Mouse (Mus musculus): ENCODE measurements around the gene Smagp. TPM values are rescaled to one million over a fixed set of nuclear protein-coding genes. Genes with fewer than 3 reads are reported as not detected.

The Smagp gene
- polyA plus RNA-seq, 1 experiment from 2014 or later: 1.7 TPM

DNA sequence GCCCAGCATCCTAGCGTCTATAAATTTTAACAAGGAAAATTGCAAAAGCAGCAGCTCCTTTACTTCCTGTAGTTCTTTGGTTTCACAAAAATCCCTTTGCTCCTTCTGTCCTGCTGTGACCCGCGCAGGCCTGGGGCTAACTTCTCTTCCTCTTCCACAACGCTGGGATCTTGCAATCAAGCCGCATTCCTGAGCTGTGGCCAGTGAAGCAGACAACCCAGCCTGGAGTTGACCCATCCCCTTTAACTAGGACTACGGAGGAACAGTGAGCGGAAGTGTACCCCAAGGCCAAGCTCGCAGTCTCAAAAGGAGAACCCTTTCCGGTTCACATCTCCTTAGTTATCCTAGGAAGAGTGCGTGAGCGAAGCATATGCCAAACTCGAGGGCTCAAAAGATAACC, 41.8 kb upstream of the Smagp start:
- Histone ChIP-seq H3K36me3 (ENCODE audit: control insufficient read depth, insufficient read depth, low read length) (no peaks in the 10 kb centered on the region), H3K9me3 (ENCODE audit: control insufficient read depth, low read length) (no peaks in the 10 kb centered on the region), H3K4me1 (ENCODE audit: control insufficient read depth, insufficient read depth, low read length) (no peaks in the 10 kb centered on the region), H3K4me2 (ENCODE audit: low read depth, low read length) (no peak overlapping the region), H3K9ac (replicated peaks; ENCODE audit: low read depth, low read length) (no peak overlapping the region), H3K27me3 (ENCODE audit: control insufficient read depth, insufficient read depth, low read length) (no peaks in the 10 kb centered on the region), H3K4me3 (ENCODE audit: low read depth, low read length) (no peak overlapping the region), H3K27ac (ENCODE audit: low read depth, low read length) (no peak overlapping the region)
- no peak for ATAC-seq (ENCODE audit: low read depth)
- WGBS: 81% methylated on average over 12 of the region's 12 CpGs

DNA sequence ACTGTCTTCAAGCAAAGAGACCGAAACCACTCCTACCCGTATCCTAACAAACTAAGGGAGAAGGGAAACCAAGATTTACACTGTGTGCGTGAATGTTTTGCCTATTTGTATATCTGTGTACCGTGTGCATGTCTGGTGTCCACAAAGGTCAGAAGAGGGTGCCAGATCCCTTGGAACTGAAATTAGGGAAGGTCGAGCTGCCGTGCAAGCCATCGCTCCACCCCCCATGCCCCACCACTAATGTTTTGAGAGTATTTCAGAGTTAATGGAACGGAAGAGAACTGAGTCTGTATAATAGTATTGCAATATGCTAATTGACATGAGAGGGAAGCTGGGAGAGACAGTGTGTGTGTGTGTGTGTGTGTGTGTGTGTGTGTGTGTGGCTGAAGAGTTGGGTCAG, 40.9 kb upstream of the Smagp start:
- Histone ChIP-seq H3K4me2 (ENCODE audit: low read depth, low read length) (no peak overlapping the region), H3K36me3 (ENCODE audit: control insufficient read depth, insufficient read depth, low read length) (no peaks in the 10 kb centered on the region), H3K4me1 (ENCODE audit: control insufficient read depth, insufficient read depth, low read length) (no peaks in the 10 kb centered on the region), H3K4me3 (ENCODE audit: low read depth, low read length) (no peak overlapping the region), H3K27ac (ENCODE audit: low read depth, low read length) (no peak overlapping the region), H3K9me3 (ENCODE audit: control insufficient read depth, low read length) (no peaks in the 10 kb centered on the region), H3K9ac (replicated peaks; ENCODE audit: low read depth, low read length) (no peak overlapping the region), H3K27me3 (ENCODE audit: control insufficient read depth, insufficient read depth, low read length) (no peaks in the 10 kb centered on the region)
- 70% methylated on average over 8 of the region's 8 CpGs for WGBS
- no peak for ATAC-seq (ENCODE audit: low read depth)

DNA sequence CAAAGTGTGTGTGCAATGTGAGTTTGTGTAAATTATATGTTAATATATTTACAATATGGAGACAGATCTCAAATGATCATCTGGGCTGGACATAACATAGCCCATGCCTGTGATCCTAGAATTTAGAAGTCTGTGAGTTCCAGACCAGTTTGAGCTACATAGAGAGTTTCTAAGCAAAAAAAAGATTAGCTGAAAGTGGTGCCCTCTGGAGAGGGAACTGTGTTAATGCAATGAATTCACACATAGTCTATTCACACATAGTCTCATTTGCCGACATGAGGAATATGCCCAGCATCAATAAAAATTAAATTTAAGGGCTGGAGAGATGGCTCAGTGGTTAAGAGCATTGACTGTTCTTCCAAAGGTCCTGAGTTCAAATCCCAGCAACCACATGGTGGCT, 39.8 kb upstream of the Smagp start:
- Histone ChIP-seq H3K36me3 (ENCODE audit: control insufficient read depth, insufficient read depth, low read length) (no peaks in the 10 kb centered on the region), H3K27ac (ENCODE audit: low read depth, low read length) (no peak overlapping the region), H3K4me1 (ENCODE audit: control insufficient read depth, insufficient read depth, low read length) (no peaks in the 10 kb centered on the region), H3K9me3 (ENCODE audit: control insufficient read depth, low read length) (no peaks in the 10 kb centered on the region), H3K4me2 (ENCODE audit: low read depth, low read length) (no peak overlapping the region), H3K4me3 (ENCODE audit: low read depth, low read length) (no peak overlapping the region), H3K27me3 (ENCODE audit: control insufficient read depth, insufficient read depth, low read length) (no peaks in the 10 kb centered on the region), H3K9ac (replicated peaks; ENCODE audit: low read depth, low read length) (no peak overlapping the region)
- no peak for ATAC-seq (ENCODE audit: low read depth)
- WGBS: 87% methylated on average over 1 of the region's 1 CpGs

DNA sequence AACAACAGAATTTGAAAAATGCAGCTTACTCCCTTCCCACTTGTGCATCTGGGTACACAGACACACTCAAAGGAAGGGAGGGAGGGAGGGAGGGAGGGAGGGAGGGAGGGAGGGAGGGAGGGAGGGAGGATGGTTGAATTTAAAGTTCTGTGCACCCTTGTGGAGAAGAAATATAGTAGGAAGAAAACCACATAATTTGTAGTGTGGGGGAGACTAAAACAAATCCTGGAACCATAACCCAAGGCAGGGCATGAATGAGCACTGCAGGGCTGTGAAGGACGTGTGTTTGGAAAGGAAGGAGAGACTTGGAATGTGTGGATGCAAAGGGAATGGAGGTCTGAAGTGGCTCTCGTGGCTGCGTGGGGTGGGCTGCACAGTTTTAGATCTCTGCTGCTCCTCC, 38.7 kb upstream of the Smagp start:
- Histone ChIP-seq H3K27ac (ENCODE audit: low read depth, low read length) (no peak overlapping the region), H3K36me3 (ENCODE audit: control insufficient read depth, insufficient read depth, low read length) (no peaks in the 10 kb centered on the region), H3K4me3 (ENCODE audit: low read depth, low read length) (no peak overlapping the region), H3K4me2 (ENCODE audit: low read depth, low read length) (no peak overlapping the region), H3K9ac (replicated peaks; ENCODE audit: low read depth, low read length) (no peak overlapping the region), H3K9me3 (ENCODE audit: control insufficient read depth, low read length) (no peaks in the 10 kb centered on the region), H3K4me1 (ENCODE audit: control insufficient read depth, insufficient read depth, low read length) (no peaks in the 10 kb centered on the region), H3K27me3 (ENCODE audit: control insufficient read depth, insufficient read depth, low read length) (no peaks in the 10 kb centered on the region)
- 82% methylated on average over 3 of the region's 3 CpGs for WGBS
- no peak for ATAC-seq (ENCODE audit: low read depth)

DNA sequence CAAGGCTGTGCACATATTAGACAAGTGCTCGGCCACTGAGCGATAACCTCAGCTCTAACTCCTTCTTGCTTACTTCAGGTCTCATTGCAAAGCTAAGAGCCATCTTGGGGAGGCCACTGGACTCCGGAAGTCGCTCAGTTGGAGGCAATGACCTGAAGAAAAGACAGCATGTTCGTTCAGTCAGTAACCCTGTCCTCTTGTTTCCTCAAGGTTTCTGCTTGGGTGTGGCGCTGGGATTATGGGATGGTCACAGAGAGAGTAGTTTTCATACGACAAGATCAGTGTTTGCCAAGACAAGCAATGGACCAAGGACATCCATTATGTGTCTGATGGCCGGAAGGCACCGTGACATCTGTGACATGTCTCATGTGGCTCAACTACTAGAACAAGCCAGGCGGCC, 37.8 kb upstream of the Smagp start:
- Histone ChIP-seq H3K9me3 (ENCODE audit: control insufficient read depth, low read length) (no peaks in the 10 kb centered on the region), H3K4me2 (ENCODE audit: low read depth, low read length) (no peak overlapping the region), H3K27ac (ENCODE audit: low read depth, low read length) (no peak overlapping the region), H3K9ac (replicated peaks; ENCODE audit: low read depth, low read length) (no peak overlapping the region), H3K4me1 (ENCODE audit: control insufficient read depth, insufficient read depth, low read length) (no peaks in the 10 kb centered on the region), H3K36me3 (ENCODE audit: control insufficient read depth, insufficient read depth, low read length) (no peaks in the 10 kb centered on the region), H3K27me3 (ENCODE audit: control insufficient read depth, insufficient read depth, low read length) (no peaks in the 10 kb centered on the region), H3K4me3 (ENCODE audit: low read depth, low read length) (no peak overlapping the region)
- no peak for ATAC-seq (ENCODE audit: low read depth)
- WGBS: 90% methylated on average over 10 of the region's 10 CpGs

DNA sequence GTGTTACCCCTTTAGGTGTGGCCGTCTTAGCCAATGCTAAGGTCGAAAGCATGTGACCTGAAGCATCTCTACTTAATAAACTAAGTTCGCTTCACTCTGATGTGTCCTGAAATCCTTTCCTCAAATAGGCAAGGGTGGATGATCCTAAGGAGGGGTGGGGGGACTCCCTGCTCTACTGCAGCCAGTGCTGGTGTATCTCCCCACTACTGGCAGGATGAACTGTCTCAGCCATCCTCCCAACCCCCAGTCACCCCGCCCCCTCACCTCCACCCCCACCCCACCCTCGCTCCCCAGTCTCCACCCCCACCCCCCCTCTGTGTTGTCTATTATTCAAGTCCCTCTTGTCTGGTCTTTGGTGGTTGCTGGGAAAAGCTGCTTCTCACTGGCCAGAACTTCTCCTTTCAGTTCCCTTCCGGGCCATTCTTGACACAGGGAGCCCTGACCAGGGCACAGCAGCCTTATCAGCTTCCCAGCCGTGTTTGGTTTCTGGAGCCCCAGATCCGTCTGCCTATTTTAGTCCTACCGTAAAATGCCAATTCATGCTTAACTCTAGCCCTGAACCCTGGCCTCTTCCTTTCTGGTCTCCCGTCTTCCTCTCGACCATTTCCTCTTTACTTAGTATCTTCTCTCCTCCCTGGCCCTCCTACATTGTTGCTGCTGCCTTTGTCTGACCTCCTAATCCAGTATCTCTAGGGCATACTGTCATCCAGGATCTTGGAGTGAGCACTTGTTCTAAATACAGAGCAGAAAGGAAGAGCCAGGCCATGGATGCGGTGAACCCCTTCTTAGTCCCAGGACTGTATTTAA, 37.0 kb upstream of the Smagp start:
- Histone ChIP-seq H3K36me3 (ENCODE audit: control insufficient read depth, insufficient read depth, low read length) (no peaks in the 10 kb centered on the region), H3K4me3 (ENCODE audit: low read depth, low read length) (no peak overlapping the region), H3K27ac (ENCODE audit: low read depth, low read length) (no peak overlapping the region), H3K4me2 (ENCODE audit: low read depth, low read length) (no peak overlapping the region), H3K4me1 (ENCODE audit: control insufficient read depth, insufficient read depth, low read length) (no peaks in the 10 kb centered on the region), H3K9me3 (ENCODE audit: control insufficient read depth, low read length) (no peaks in the 10 kb centered on the region), H3K27me3 (ENCODE audit: control insufficient read depth, insufficient read depth, low read length) (no peaks in the 10 kb centered on the region), H3K9ac (replicated peaks; ENCODE audit: low read depth, low read length) (no peak overlapping the region)
- ATAC-seq (ENCODE audit: low read depth): no peak
- 41% methylated on average over 12 of the region's 12 CpGs for WGBS

DNA sequence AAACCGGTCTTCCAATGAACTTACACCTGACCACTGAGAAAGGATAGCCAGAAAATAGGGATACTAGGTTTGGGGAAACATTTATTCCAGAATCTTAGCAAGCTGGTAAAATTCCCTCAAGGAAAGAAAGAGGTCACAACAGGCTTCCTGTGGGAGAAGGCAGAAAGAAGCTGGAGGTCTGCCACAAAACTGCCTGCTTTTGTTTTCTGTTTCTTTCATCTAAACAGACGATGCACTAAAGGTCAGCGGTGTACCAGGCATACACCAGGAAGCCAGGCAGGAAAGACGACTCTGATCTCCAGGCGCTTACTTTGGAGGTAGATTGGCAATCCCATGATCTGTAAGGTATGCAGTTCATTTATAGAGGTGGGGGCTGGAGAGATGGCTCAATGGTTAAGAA, 34.1 kb upstream of the Smagp start:
- Histone ChIP-seq H3K9ac (replicated peaks; ENCODE audit: low read depth, low read length) (no peak overlapping the region), H3K27me3 (ENCODE audit: control insufficient read depth, insufficient read depth, low read length) (no peaks in the 10 kb centered on the region), H3K9me3 (ENCODE audit: control insufficient read depth, low read length) (no peaks in the 10 kb centered on the region), H3K36me3 (ENCODE audit: control insufficient read depth, insufficient read depth, low read length) (no peaks in the 10 kb centered on the region), H3K4me3 (ENCODE audit: low read depth, low read length) (no peak overlapping the region), H3K4me1 (ENCODE audit: control insufficient read depth, insufficient read depth, low read length) (no peaks in the 10 kb centered on the region), H3K4me2 (ENCODE audit: low read depth, low read length) (no peak overlapping the region), H3K27ac (ENCODE audit: low read depth, low read length) (no peak overlapping the region)
- 54% methylated on average over 5 of the region's 5 CpGs for WGBS
- no peak for ATAC-seq (ENCODE audit: low read depth)

DNA sequence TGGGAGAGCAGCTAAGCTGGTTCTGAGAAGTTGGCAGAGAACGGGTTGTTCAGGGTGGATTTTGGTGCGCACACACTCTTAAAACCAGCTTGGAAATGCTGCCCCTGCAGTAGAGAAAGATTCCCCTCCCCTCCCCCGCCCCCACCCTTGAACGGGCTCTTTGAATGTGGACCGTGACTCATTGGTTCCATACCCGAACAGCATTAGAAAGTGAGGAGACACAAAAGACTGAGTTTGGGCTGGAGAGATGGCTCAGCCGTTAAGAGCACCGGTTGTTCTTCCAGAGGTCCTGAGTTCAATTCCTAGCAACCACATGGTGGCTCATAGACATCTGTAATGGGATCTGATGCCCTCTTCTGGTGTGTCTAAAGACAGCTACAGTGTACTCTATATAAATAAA, 33.3 kb upstream of the Smagp start:
- Histone ChIP-seq H3K36me3 (ENCODE audit: control insufficient read depth, insufficient read depth, low read length) (no peaks in the 10 kb centered on the region), H3K4me2 (ENCODE audit: low read depth, low read length) (no peak overlapping the region), H3K9ac (replicated peaks; ENCODE audit: low read depth, low read length) (no peak overlapping the region), H3K27me3 (ENCODE audit: control insufficient read depth, insufficient read depth, low read length) (no peaks in the 10 kb centered on the region), H3K27ac (ENCODE audit: low read depth, low read length) (no peak overlapping the region), H3K4me3 (ENCODE audit: low read depth, low read length) (no peak overlapping the region), H3K4me1 (ENCODE audit: control insufficient read depth, insufficient read depth, low read length) (no peaks in the 10 kb centered on the region), H3K9me3 (ENCODE audit: control insufficient read depth, low read length) (no peaks in the 10 kb centered on the region)
- no peak for ATAC-seq (ENCODE audit: low read depth)
- 66% methylated on average over 8 of the region's 8 CpGs for WGBS

DNA sequence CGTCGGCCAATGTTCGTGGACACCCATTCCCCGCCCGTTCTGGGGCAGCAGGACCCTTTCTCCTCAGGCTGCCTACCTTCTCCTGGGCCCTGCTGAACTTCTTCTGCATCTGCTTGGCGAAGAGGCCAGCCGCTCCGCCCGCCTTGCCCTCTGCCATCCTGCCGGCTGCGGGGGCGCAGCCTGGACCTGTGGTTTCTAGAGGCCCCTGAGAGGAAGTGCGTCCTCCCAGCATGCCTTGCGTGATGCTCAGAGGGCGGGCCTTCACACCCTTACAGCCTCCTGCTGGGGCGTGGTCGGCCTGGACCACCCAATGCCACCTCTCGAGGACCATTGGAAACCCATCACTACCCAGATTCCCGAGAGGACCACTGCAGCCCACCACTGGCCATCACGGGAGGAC, 32.6 kb upstream of the Smagp start, which contains the start of gene Bin2:
Gene Bin2, minus strand, starts transcription at position 217 of the 400 bp plus-strand sequence.
- H3K4me3 ChIP-seq (ENCODE audit: low read depth, low read length): no peak within 1 kb of the TSS
- no peak within 1 kb of the TSS for H3K27ac ChIP-seq (ENCODE audit: low read depth, low read length)
- H3K4me1 ChIP-seq (ENCODE audit: control insufficient read depth, insufficient read depth, low read length): no peaks in the 10 kb centered on the region
- 94% methylated on average over 20 of the region's 20 CpGs for WGBS
- H3K36me3 ChIP-seq (ENCODE audit: control insufficient read depth, insufficient read depth, low read length): no peaks in the 10 kb centered on the region
- H3K27me3 ChIP-seq (ENCODE audit: control insufficient read depth, insufficient read depth, low read length): no peaks in the 10 kb centered on the region
- H3K4me2 ChIP-seq (ENCODE audit: low read depth, low read length): no peak within 1 kb of the TSS
- ATAC-seq (ENCODE audit: low read depth): no peak
- H3K9ac ChIP-seq (replicated peaks; ENCODE audit: low read depth, low read length): no peak within 1 kb of the TSS
- no peaks in the 10 kb centered on the region for H3K9me3 ChIP-seq (ENCODE audit: control insufficient read depth, low read length)

Measured in neural tube, embryonic 14.5 days (tissue).